Mouse (Mus musculus) cerebellum, adult 18-20 months (tissue): ENCODE measurements around the gene Olfr1145.

Source experiments
- DNase-seq, 2 experiments: peaks; one replicate each; pipeline ENCODE4 v3.0.0; 2021

Gene Olfr1145

GRCm38 (mm10) chr2:87809522-87809921, at the start of gene Olfr1145:
Gene Olfr1145, plus strand, starts transcription at chr2:87809822.
- DNase-seq = no peak

DNA sequence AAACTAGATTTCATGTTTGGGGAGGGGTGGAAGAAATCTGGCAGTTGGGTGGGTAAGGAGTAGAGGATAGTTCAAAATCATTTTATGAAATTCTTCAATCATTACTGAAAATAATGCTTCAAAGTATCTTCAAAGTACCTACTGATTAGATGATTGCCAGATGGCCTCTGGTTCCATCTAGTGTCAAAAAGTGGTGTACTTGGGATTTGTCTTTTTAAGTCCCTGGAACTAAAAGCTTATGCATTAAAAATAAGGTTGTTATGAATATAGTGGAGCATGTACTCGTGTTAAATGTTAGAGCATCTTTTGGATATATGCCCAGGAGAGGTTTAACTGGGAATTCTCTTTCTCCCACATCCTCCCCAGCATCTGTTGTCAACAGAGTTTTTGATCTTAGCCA, 33.5 kb upstream of the Olfr1145 start:
- DNase-seq = no peak

- no peak for DNase-seq
Observed at GRCm38 (mm10) chr2:87779183-87779582, 30.4 kb upstream of the Olfr1145 start, which contains the start of gene Olfr152. Gene Olfr152, plus strand, starts transcription at chr2:87779483.

- DNase-seq = no peak
Observed at GRCm38 (mm10) chr2:87800292-87800691, 9.3 kb upstream of the Olfr1145 start, which contains the start of gene Olfr1143. Gene Olfr1143, plus strand, starts transcription at chr2:87800592.

GRCm38 (mm10) chr2:87830233-87830632, 20.6 kb downstream of the Olfr1145 start, which contains the start of gene Olfr1148:
Gene Olfr1148, plus strand, starts transcription at chr2:87830533.
- DNase-seq = no peak

DNA sequence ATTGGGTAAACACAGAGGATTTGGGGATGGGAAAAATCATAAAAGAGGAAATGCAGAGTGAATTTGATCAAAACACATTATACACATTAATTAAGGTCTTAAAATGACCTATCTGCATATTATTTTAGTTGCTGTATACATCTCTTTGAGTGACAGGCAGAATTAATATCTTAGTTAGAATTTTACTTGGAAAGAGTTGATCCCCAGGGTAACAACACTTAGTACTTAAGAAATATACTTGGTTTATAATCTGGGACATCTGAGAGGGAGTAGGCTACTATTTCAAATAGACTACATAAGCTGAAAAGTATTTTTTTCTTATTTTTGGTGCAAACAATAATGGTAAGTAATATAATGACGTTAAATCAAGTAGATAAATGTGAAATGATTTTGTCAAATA, 34.1 kb downstream of the Olfr1145 start, which contains the start of gene Olfr1150-ps1:
Gene Olfr1150-ps1 (plus strand): TSS at position 301 of the 400 bp plus-strand sequence.
- no peak for DNase-seq

- DNase-seq = no peak
Observed at GRCm38 (mm10) chr2:87855562-87855961, 45.9 kb downstream of the Olfr1145 start, which contains the start of gene Olfr1151. Gene Olfr1151, plus strand, starts transcription at chr2:87855862.
